Mouse (Mus musculus): Measurements from ENCODE around the gene Adam15.

- TF ChIP-seq CTCF (IDR thresholded peaks at IDR 0.05; ENCODE audit: control insufficient read depth, insufficient read depth, low read length) (no peak), POLR2A (IDR thresholded peaks at IDR 0.05; ENCODE audit: borderline replicate concordance, control insufficient read depth, low read depth, low read length) (no peak)
Measured at GRCm38 (mm10) chr3:89347916-89348315, 1.9 kb downstream of the Adam15 start.

Measured in bone marrow, adult 2 months (tissue).